Mouse (Mus musculus) bone marrow, adult 2 months (tissue): ENCODE results near the gene Erc1. TPM values are rescaled to one million over a fixed set of nuclear protein-coding genes. Genes with fewer than 3 reads are reported as not detected.

Source experiments
- H3K27ac ChIP-seq: fragments of 200-500 bp; 2 replicates; pipeline ENCODE4 v1.5.1; 2012; ENCODE audit warnings: low read depth, mild to moderate bottlenecking, control low read depth, inconsistent platforms, low read length; ENCODE audit not compliant: control insufficient read depth, poor library complexity, insufficient read depth
- H3K4me1 ChIP-seq: fragments of 200-500 bp; 2 replicates; pipeline ENCODE4 v1.6.1; 2011; ENCODE audit warnings: low read length; ENCODE audit not compliant: control insufficient read depth, insufficient read depth
- H3K4me3 ChIP-seq: fragments of 200-500 bp; replicated peaks from 2 replicates; pipeline ENCODE3; 2011; ENCODE audit warnings: mild to moderate bottlenecking, low read depth, low read length, control low read depth; ENCODE audit not compliant: control insufficient read depth
- CTCF ChIP-seq: fragments of 200-500 bp; IDR thresholded peaks from 2 replicates; pipeline ENCODE4 v1.5.1; 2011; ENCODE audit warnings: low read length, control low read depth; ENCODE audit not compliant: control insufficient read depth, insufficient read depth
- POLR2A ChIP-seq: fragments of 200-500 bp; IDR thresholded peaks from 2 replicates; pipeline ENCODE4 v1.6.1; 2011; ENCODE audit warnings: low read depth, mild to moderate bottlenecking, control low read depth, low read length, borderline replicate concordance; ENCODE audit not compliant: control insufficient read depth
- WGBS: fragments of 180-500 bp; shearing (Covaris S2); methylation state at CpG from one replicate; pipeline ENCODE4 v1.1.7; 2018; 5-methylcytosine and 5-hydroxymethylcytosine counted together
- polyA plus RNA-seq: library from polyadenylated mRNA; stranded (reverse); fragments of >200 nt; gene quantifications from 2 replicates; pipeline ENCODE4 v1.2.4, GENCODE M21; 2011; ENCODE audit warnings: low replicate concordance; ENCODE audit not compliant: missing spikeins, insufficient read depth, insufficient read length

Gene Erc1
- polyA plus RNA-seq, 1 experiment: 9.8 TPM

- no peak for TF ChIP-seq CTCF
- no peak for TF ChIP-seq POLR2A
- no peak overlapping the region for H3K4me3 ChIP-seq
- no peak overlapping the region for H3K27ac ChIP-seq
- no peaks in the 10 kb centered on the region for H3K4me1 ChIP-seq
- 86% methylated on average over 7 of the region's 7 CpGs for WGBS
Observed at GRCm38 (mm10) chr6:119643178-119643728, 204.7 kb downstream of the Erc1 start.

GRCm38 (mm10) chr6:119642718-119643117 lies 205.2 kb downstream of the Erc1 start:
- TF ChIP-seq POLR2A: no peak
- no peak for TF ChIP-seq CTCF
- Histone ChIP-seq H3K4me3 (no peak overlapping the region), H3K4me1 (no peaks in the 10 kb centered on the region), H3K27ac (no peak overlapping the region)
- 68% methylated on average over 2 of the region's 2 CpGs for WGBS

GRCm38 (mm10) chr6:119635629-119636028 lies 212.3 kb downstream of the Erc1 start:
- TF ChIP-seq CTCF: no peak
- no peak for TF ChIP-seq POLR2A
- Histone ChIP-seq H3K4me3 (no peak overlapping the region), H3K4me1 (no peaks in the 10 kb centered on the region; the same call in 1 of the 2 replicates), H3K27ac (no peak overlapping the region)
- 32% methylated on average over 2 of the region's 2 CpGs for WGBS

DNA sequence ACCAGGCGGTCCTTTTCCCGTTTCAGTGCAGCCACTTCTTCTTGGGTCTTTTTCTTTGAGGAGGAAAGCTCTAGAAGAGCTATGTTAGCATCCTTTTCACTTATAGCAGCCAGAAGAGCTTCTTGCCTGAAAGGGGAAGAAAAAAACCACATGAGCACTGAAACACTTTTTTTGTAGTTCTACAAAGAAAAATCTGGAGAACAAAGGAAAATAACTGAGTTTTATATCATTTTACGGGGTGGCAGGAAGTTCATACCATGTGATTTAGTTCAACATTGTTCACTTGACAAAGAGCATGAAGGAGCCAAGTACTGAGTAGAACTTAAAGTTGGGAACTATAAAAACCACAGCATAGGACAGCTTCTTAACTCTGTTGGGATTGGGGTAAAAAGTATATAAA lies 217.3 kb downstream of the Erc1 start:
- H3K4me1 ChIP-seq: no peaks in the 10 kb centered on the region; the same call in 1 of the 2 replicates
- no peak overlapping the region for H3K27ac ChIP-seq
- H3K4me3 ChIP-seq: no peak overlapping the region
- 33% methylated on average over 3 of the region's 3 CpGs for WGBS
- no peak for TF ChIP-seq POLR2A
- TF ChIP-seq CTCF: no peak

DNA sequence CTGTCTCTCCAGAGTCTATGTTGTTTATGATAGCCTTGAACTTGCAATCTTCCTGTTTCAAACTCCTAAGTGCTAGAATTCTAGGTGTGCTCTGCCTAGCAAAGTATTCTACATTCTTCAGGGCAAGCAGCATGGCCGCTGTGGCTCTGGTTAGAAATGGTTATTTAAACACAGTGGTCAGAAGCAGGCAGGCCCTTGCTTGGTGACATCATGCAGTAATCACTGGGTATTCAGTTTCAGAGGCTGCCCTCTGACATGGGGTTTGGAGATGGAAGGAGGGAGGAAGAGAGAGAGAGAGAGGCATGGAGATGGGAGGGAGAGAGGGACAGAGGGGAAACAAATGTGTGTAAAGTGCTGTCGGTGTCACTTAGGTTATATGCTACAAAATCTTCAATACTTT lies 246.6 kb downstream of the Erc1 start:
- Histone ChIP-seq H3K4me1 (no peaks in the 10 kb centered on the region), H3K27ac (no peak overlapping the region), H3K4me3 (no peak overlapping the region)
- WGBS: 80% methylated on average over 2 of the region's 2 CpGs
- no peak for TF ChIP-seq POLR2A
- TF ChIP-seq CTCF: no peak

DNA sequence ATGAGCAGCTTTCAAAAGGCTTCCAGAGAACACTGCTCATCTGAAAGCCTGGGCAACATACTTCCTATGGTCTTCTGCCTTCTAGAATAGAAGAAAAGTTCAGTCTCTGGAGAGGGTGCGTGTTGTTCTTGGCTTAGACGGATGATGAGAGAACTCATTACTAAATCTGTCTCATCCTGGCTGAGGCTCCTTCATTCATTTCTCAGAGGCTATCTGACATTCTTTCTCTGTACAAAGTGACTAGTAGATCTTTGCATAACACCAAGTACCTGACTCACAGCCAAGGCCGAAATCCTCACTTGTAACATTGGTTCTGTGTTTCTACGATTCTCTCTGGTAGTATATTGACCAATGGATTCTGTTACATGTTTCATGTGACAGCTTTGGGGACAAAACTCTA lies 252.5 kb downstream of the Erc1 start:
- TF ChIP-seq CTCF: no peak
- TF ChIP-seq POLR2A: no peak
- 86% methylated on average over 4 of the region's 4 CpGs for WGBS
- H3K4me3 ChIP-seq: no peak overlapping the region
- no peak overlapping the region for H3K27ac ChIP-seq
- H3K4me1 ChIP-seq: no peaks in the 10 kb centered on the region

GRCm38 (mm10) chr6:119590872-119591271 lies 257.1 kb downstream of the Erc1 start:
- Histone ChIP-seq H3K4me1 (no peaks in the 10 kb centered on the region), H3K27ac (no peak overlapping the region), H3K4me3 (no peak overlapping the region)
- TF ChIP-seq CTCF (no peak), POLR2A (no peak)
- WGBS: 79% methylated on average over 2 of the region's 2 CpGs

DNA sequence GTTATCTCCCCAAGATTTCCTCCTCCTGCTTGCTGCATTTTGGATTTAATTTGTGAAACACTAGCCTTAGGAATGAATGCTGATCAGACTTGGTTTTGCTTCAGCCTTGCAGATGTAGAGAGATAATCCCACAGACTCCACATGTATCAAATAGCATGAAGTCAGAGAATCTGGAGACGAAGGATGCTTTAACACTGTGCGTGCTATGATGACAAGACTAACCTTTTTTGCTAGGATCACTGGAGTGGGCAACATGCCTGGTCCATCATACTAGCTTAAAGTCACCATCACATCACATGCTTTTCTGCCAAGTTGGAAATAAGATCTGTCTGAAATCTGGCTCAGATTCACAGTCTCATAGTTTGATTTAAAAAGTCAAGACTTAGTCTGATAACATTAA lies 260.1 kb downstream of the Erc1 start:
- no peak for TF ChIP-seq POLR2A
- no peak for TF ChIP-seq CTCF
- Histone ChIP-seq H3K27ac (no peak overlapping the region), H3K4me3 (no peak overlapping the region), H3K4me1 (no peaks in the 10 kb centered on the region; the same call in 1 of the 2 replicates)
- WGBS: 91% methylated on average over 2 of the region's 2 CpGs

- H3K27ac ChIP-seq: no peak overlapping the region
- H3K4me3 ChIP-seq: no peak overlapping the region
- H3K4me1 ChIP-seq: no peaks in the 10 kb centered on the region; the same call in 1 of the 2 replicates
- TF ChIP-seq CTCF (no peak), POLR2A (no peak)
Observed at GRCm38 (mm10) chr6:119587454-119587853, 260.5 kb downstream of the Erc1 start.
